8 mouse cellular contexts compared by ENCODE assay signal in genomic region chr7:35056999-35057398, GRCm38 (mm10). TPM values are rescaled to one million over a fixed set of nuclear protein-coding genes. Genes with fewer than 3 reads are reported as not detected.
DNase-seq lines count a peak whose midpoint lies in the region; ATAC-seq lines count a peak whose summit lies in the region.

No protein-coding gene starts in this region.

- no peak for ATAC-seq in kidney, embryonic 16.5 days (ENCODE audit: low FRiP score, low TSS enrichment)
- no peak for ATAC-seq in embryonic facial prominence, embryonic 14.5 days (ENCODE audit: low read depth)
- no peak for ATAC-seq in intestine, embryonic 14.5 days (replicated peaks; ENCODE audit: low FRiP score, low TSS enrichment, low read depth)
- ATAC-seq in midbrain, embryonic 12.5 days (ENCODE audit: low FRiP score, low read depth) = peak; percentile 11; the same call in 1 of the 2 replicates

- DNase-seq in kidney, adult 9 months = no peak
- no peak for DNase-seq in embryonic facial prominence, embryonic 14.5 days (ENCODE audit: low spot score)
- DNase-seq in intestine, embryonic 14.5 days (ENCODE audit: low spot score) = no peak
- no peak for DNase-seq in urinary bladder, adult 18-20 months (ENCODE audit: low spot score in 2 of 2)
- no peak for DNase-seq in cerebellum, postnatal 36 days
- no peak for DNase-seq in retina, embryonic 14.5 days (ENCODE audit: low spot score)

- H3K4me1 ChIP-seq in kidney, embryonic 16.5 days (ENCODE audit: insufficient read depth, low read length) = peaks cover 25% of the 10 kb centered on the region
- peaks cover 11% of the 10 kb centered on the region for H3K4me1 ChIP-seq in embryonic facial prominence, embryonic 14.5 days (ENCODE audit: control insufficient read depth, insufficient read depth, low read length)
- peaks cover 24% of the 10 kb centered on the region for H3K4me1 ChIP-seq in intestine, embryonic 14.5 days (replicated peaks; ENCODE audit: control insufficient read depth, insufficient read depth, low read length)
- peaks cover 23% of the 10 kb centered on the region for H3K4me1 ChIP-seq in midbrain, embryonic 12.5 days

- no peaks in the 10 kb centered on the region for H3K27me3 ChIP-seq in kidney, embryonic 16.5 days (ENCODE audit: insufficient read depth, low read length)
- H3K27me3 ChIP-seq in embryonic facial prominence, embryonic 14.5 days (replicated peaks; ENCODE audit: control insufficient read depth, insufficient read depth, low read length) = no peaks in the 10 kb centered on the region
- H3K27me3 ChIP-seq in intestine, embryonic 14.5 days (replicated peaks; ENCODE audit: control insufficient read depth, insufficient read depth, low read length) = no peaks in the 10 kb centered on the region
- peaks cover 6% of the 10 kb centered on the region for H3K27me3 ChIP-seq in midbrain, embryonic 12.5 days

- peak overlapping the region; percentile 56 for H3K27ac ChIP-seq in kidney, embryonic 16.5 days (ENCODE audit: low read length)
- peak overlapping the region; percentile 44; the same call in 1 of the 2 replicates for H3K27ac ChIP-seq in embryonic facial prominence, embryonic 14.5 days (replicated peaks; ENCODE audit: low read depth, low read length)
- no peak overlapping the region for H3K27ac ChIP-seq in intestine, embryonic 14.5 days (ENCODE audit: low read depth)
- 0 out of 2 replicates have a peak overlapping the region, but pooled peaks have one; percentile 25 for H3K27ac ChIP-seq in midbrain, embryonic 12.5 days (replicated peaks)

- no peaks in the 10 kb centered on the region for H3K36me3 ChIP-seq in kidney, embryonic 16.5 days (ENCODE audit: insufficient read depth, low read length)
- no peaks in the 10 kb centered on the region for H3K36me3 ChIP-seq in embryonic facial prominence, embryonic 14.5 days (ENCODE audit: control insufficient read depth, insufficient read depth, low read length)
- peaks cover 4% of the 10 kb centered on the region; the same call in 1 of the 2 replicates for H3K36me3 ChIP-seq in intestine, embryonic 14.5 days (ENCODE audit: control insufficient read depth, insufficient read depth, low read length)
- H3K36me3 ChIP-seq in midbrain, embryonic 12.5 days = no peaks in the 10 kb centered on the region

- WGBS in kidney, embryonic 16.5 days = 20% methylated on average over 10 of the region's 10 CpGs
- WGBS in embryonic facial prominence, embryonic 14.5 days = 18% methylated on average over 10 of the region's 10 CpGs
- 21% methylated on average over 10 of the region's 10 CpGs for WGBS in intestine, embryonic 14.5 days
- 27% methylated on average over 10 of the region's 10 CpGs for WGBS in midbrain, embryonic 12.5 days

- peak overlapping the region; percentile 99 for H3K4me3 ChIP-seq in kidney, embryonic 16.5 days (ENCODE audit: low read length)
- peak overlapping the region; percentile 96 for H3K4me3 ChIP-seq in embryonic facial prominence, embryonic 14.5 days (ENCODE audit: low read depth, low read length)
- H3K4me3 ChIP-seq in intestine, embryonic 14.5 days (ENCODE audit: low read depth, low read length) = peak overlapping the region; percentile 87
- peak overlapping the region; percentile 97 for H3K4me3 ChIP-seq in midbrain, embryonic 12.5 days

- H3K4me2 ChIP-seq in kidney, embryonic 16.5 days (replicated peaks; ENCODE audit: low read depth, low read length) = peak overlapping the region; percentile 90
- H3K4me2 ChIP-seq in embryonic facial prominence, embryonic 14.5 days (ENCODE audit: low read depth, low read length) = peak overlapping the region; percentile 92
- H3K4me2 ChIP-seq in intestine, embryonic 14.5 days (ENCODE audit: low read length) = peak overlapping the region; percentile 83
- peak overlapping the region; percentile 85 for H3K4me2 ChIP-seq in midbrain, embryonic 12.5 days (replicated peaks)

- H3K9me3 ChIP-seq in kidney, embryonic 16.5 days (ENCODE audit: low read length) = no peaks in the 10 kb centered on the region
- H3K9me3 ChIP-seq in embryonic facial prominence, embryonic 14.5 days (ENCODE audit: control insufficient read depth, low read length) = no peaks in the 10 kb centered on the region
- 0 out of 2 replicates have a peak, but pooled peaks cover 2% of the 10 kb centered on the region for H3K9me3 ChIP-seq in intestine, embryonic 14.5 days (ENCODE audit: control insufficient read depth, low read length)
- H3K9me3 ChIP-seq in midbrain, embryonic 12.5 days = no peaks in the 10 kb centered on the region

- peak overlapping the region; percentile 75 for H3K9ac ChIP-seq in kidney, embryonic 16.5 days (replicated peaks; ENCODE audit: low read length)
- H3K9ac ChIP-seq in embryonic facial prominence, embryonic 14.5 days (ENCODE audit: low read depth, low read length) = peak overlapping the region; percentile 64
- peak overlapping the region; percentile 86 for H3K9ac ChIP-seq in intestine, embryonic 14.5 days (ENCODE audit: low read length)
- H3K9ac ChIP-seq in midbrain, embryonic 12.5 days (replicated peaks) = peak overlapping the region; percentile 98

RNA-seq across cellular contexts. Expression of gene Cebpg, which starts 0.6 kb away (rescaled TPM):
- polyA plus RNA-seq in kidney, embryonic 16.5 days (2015; fragmentation: Nextera tagmentation; extraction: Ambion mirVana) = 31.9 and 33.3 TPM in 2 replicates
- 39.3 and 44.3 TPM in 2 replicates for polyA plus RNA-seq in embryonic facial prominence, embryonic 14.5 days (2014; fragmentation: Nextera tagmentation; extraction: Ambion mirVana)
- 33.7 and 36.3 TPM in 2 replicates for polyA plus RNA-seq in intestine, embryonic 14.5 days (2014; fragmentation: Nextera tagmentation; extraction: Ambion mirVana)
- polyA plus RNA-seq in midbrain, embryonic 12.5 days (2016; fragmentation: Nextera tagmentation; extraction: Ambion mirVana) = 50.4 and 52.8 TPM in 2 replicates
